Mouse (Mus musculus): ENCODE data around the gene Oma1. TPM values are rescaled to one million over a fixed set of nuclear protein-coding genes. Genes with fewer than 3 reads are reported as not detected.

The Oma1 gene
- polyA plus RNA-seq, 1 experiment from 2014 or later: 15.1 TPM

- Histone ChIP-seq H3K4me2 (peak overlapping the region; percentile 51), H3K27me3 (ENCODE audit: control insufficient read depth, insufficient read depth, low read length) (no peaks in the 10 kb centered on the region), H3K9me3 (ENCODE audit: control insufficient read depth, low read length) (no peaks in the 10 kb centered on the region), H3K36me3 (ENCODE audit: control insufficient read depth, insufficient read depth, low read length) (no peaks in the 10 kb centered on the region), H3K9ac (ENCODE audit: low read length) (peak overlapping the region; percentile 79; the same call in 1 of the 2 replicates), H3K4me3 (ENCODE audit: low read depth, low read length) (peak overlapping the region; percentile 60), H3K4me1 (ENCODE audit: control insufficient read depth, insufficient read depth, low read length) (peaks cover 6% of the 10 kb centered on the region; the same call in 1 of the 2 replicates), H3K27ac (ENCODE audit: low read depth, low read length) (no peak overlapping the region)
- ATAC-seq (ENCODE audit: low FRiP score): no peak
- no peak for DNase-seq (ENCODE audit: low spot score, missing footprints)
- 39% methylated on average over 3 of the region's 3 CpGs for WGBS
Observed at GRCm38 (mm10) chr4:103314526-103314910, 906 bp downstream of the Oma1 start.

- Histone ChIP-seq H3K9ac (ENCODE audit: low read length) (no peak overlapping the region), H3K4me2 (no peak overlapping the region), H3K27me3 (ENCODE audit: control insufficient read depth, insufficient read depth, low read length) (no peaks in the 10 kb centered on the region), H3K27ac (ENCODE audit: low read depth, low read length) (no peak overlapping the region), H3K4me3 (ENCODE audit: low read depth, low read length) (no peak overlapping the region), H3K9me3 (ENCODE audit: control insufficient read depth, low read length) (no peaks in the 10 kb centered on the region), H3K36me3 (ENCODE audit: control insufficient read depth, insufficient read depth, low read length) (no peaks in the 10 kb centered on the region), H3K4me1 (ENCODE audit: control insufficient read depth, insufficient read depth, low read length) (peaks cover 6% of the 10 kb centered on the region; the same call in 1 of the 2 replicates)
- DNase-seq (ENCODE audit: low spot score, missing footprints): no peak
- WGBS: 96% methylated on average over 4 of the region's 4 CpGs
- no peak for ATAC-seq (ENCODE audit: low FRiP score)
Observed at GRCm38 (mm10) chr4:103315861-103316260, 2.2 kb downstream of the Oma1 start.

GRCm38 (mm10) chr4:103321461-103321860 is 7.8 kb downstream of the Oma1 start:
- Histone ChIP-seq H3K4me2 (no peak overlapping the region), H3K9ac (ENCODE audit: low read length) (no peak overlapping the region), H3K4me3 (ENCODE audit: low read depth, low read length) (no peak overlapping the region), H3K27ac (ENCODE audit: low read depth, low read length) (no peak overlapping the region), H3K9me3 (ENCODE audit: control insufficient read depth, low read length) (no peaks in the 10 kb centered on the region), H3K36me3 (ENCODE audit: control insufficient read depth, insufficient read depth, low read length) (no peaks in the 10 kb centered on the region), H3K4me1 (ENCODE audit: control insufficient read depth, insufficient read depth, low read length) (no peaks in the 10 kb centered on the region), H3K27me3 (ENCODE audit: control insufficient read depth, insufficient read depth, low read length) (no peaks in the 10 kb centered on the region)
- WGBS: 87% methylated on average over 6 of the region's 6 CpGs
- DNase-seq (ENCODE audit: low spot score, missing footprints) (no peak), ATAC-seq (ENCODE audit: low FRiP score) (no peak)

GRCm38 (mm10) chr4:103324688-103325451 is 11.3 kb downstream of the Oma1 start:
- WGBS: 48% methylated on average over 17 of the region's 17 CpGs
- no peaks in the 10 kb centered on the region for H3K4me1 ChIP-seq (ENCODE audit: control insufficient read depth, insufficient read depth, low read length)
- H3K27me3 ChIP-seq (ENCODE audit: control insufficient read depth, insufficient read depth, low read length): no peaks in the 10 kb centered on the region
- ATAC-seq (ENCODE audit: low FRiP score): peak; percentile 90
- H3K27ac ChIP-seq (ENCODE audit: low read depth, low read length): peak overlapping the region; percentile 37; the same call in 1 of the 2 replicates
- H3K4me3 ChIP-seq (ENCODE audit: low read depth, low read length): no peak overlapping the region
- peak overlapping the region; percentile 2; the same call in 1 of the 2 replicates for H3K4me2 ChIP-seq
- H3K36me3 ChIP-seq (ENCODE audit: control insufficient read depth, insufficient read depth, low read length): no peaks in the 10 kb centered on the region
- no peak overlapping the region for H3K9ac ChIP-seq (ENCODE audit: low read length)
- H3K9me3 ChIP-seq (ENCODE audit: control insufficient read depth, low read length): no peaks in the 10 kb centered on the region
- DNase-seq (ENCODE audit: low spot score, missing footprints): peak; percentile 84

- no peak overlapping the region for H3K4me3 ChIP-seq (ENCODE audit: low read depth, low read length)
- WGBS: 76% methylated on average over 3 of the region's 3 CpGs
- no peak for DNase-seq (ENCODE audit: low spot score, missing footprints)
- H3K4me2 ChIP-seq: no peak overlapping the region
- H3K9me3 ChIP-seq (ENCODE audit: control insufficient read depth, low read length): no peaks in the 10 kb centered on the region
- no peaks in the 10 kb centered on the region for H3K27me3 ChIP-seq (ENCODE audit: control insufficient read depth, insufficient read depth, low read length)
- H3K9ac ChIP-seq (ENCODE audit: low read length): no peak overlapping the region
- H3K4me1 ChIP-seq (ENCODE audit: control insufficient read depth, insufficient read depth, low read length): no peaks in the 10 kb centered on the region
- no peak for ATAC-seq (ENCODE audit: low FRiP score)
- no peaks in the 10 kb centered on the region for H3K36me3 ChIP-seq (ENCODE audit: control insufficient read depth, insufficient read depth, low read length)
- H3K27ac ChIP-seq (ENCODE audit: low read depth, low read length): no peak overlapping the region
Observed at GRCm38 (mm10) chr4:103326994-103327393, 13.4 kb downstream of the Oma1 start.

- no peaks in the 10 kb centered on the region for H3K4me1 ChIP-seq (ENCODE audit: control insufficient read depth, insufficient read depth, low read length)
- no peaks in the 10 kb centered on the region for H3K27me3 ChIP-seq (ENCODE audit: control insufficient read depth, insufficient read depth, low read length)
- WGBS: 77% methylated on average over 6 of the region's 6 CpGs
- no peaks in the 10 kb centered on the region for H3K9me3 ChIP-seq (ENCODE audit: control insufficient read depth, low read length)
- no peak overlapping the region for H3K27ac ChIP-seq (ENCODE audit: low read depth, low read length)
- H3K9ac ChIP-seq (ENCODE audit: low read length): no peak overlapping the region
- H3K4me2 ChIP-seq: no peak overlapping the region
- H3K36me3 ChIP-seq (ENCODE audit: control insufficient read depth, insufficient read depth, low read length): no peaks in the 10 kb centered on the region
- DNase-seq (ENCODE audit: low spot score, missing footprints) (no peak), ATAC-seq (ENCODE audit: low FRiP score) (no peak)
- no peak overlapping the region for H3K4me3 ChIP-seq (ENCODE audit: low read depth, low read length)
Observed at GRCm38 (mm10) chr4:103329348-103329747, 15.7 kb downstream of the Oma1 start.

- WGBS: 89% methylated on average over 5 of the region's 5 CpGs
- DNase-seq (ENCODE audit: low spot score, missing footprints): no peak
- no peak overlapping the region for H3K4me3 ChIP-seq (ENCODE audit: low read depth, low read length)
- no peaks in the 10 kb centered on the region for H3K4me1 ChIP-seq (ENCODE audit: control insufficient read depth, insufficient read depth, low read length)
- H3K27ac ChIP-seq (ENCODE audit: low read depth, low read length): no peak overlapping the region
- no peaks in the 10 kb centered on the region for H3K9me3 ChIP-seq (ENCODE audit: control insufficient read depth, low read length)
- no peak overlapping the region for H3K9ac ChIP-seq (ENCODE audit: low read length)
- H3K4me2 ChIP-seq: no peak overlapping the region
- H3K27me3 ChIP-seq (ENCODE audit: control insufficient read depth, insufficient read depth, low read length): no peaks in the 10 kb centered on the region
- no peak for ATAC-seq (ENCODE audit: low FRiP score)
- H3K36me3 ChIP-seq (ENCODE audit: control insufficient read depth, insufficient read depth, low read length): no peaks in the 10 kb centered on the region
Observed at GRCm38 (mm10) chr4:103335134-103335533, 21.5 kb downstream of the Oma1 start.

- ATAC-seq (ENCODE audit: low FRiP score): no peak
- 58% methylated on average over 1 of the region's 1 CpGs for WGBS
- H3K36me3 ChIP-seq (ENCODE audit: control insufficient read depth, insufficient read depth, low read length): no peaks in the 10 kb centered on the region
- no peaks in the 10 kb centered on the region for H3K4me1 ChIP-seq (ENCODE audit: control insufficient read depth, insufficient read depth, low read length)
- no peaks in the 10 kb centered on the region for H3K9me3 ChIP-seq (ENCODE audit: control insufficient read depth, low read length)
- H3K4me2 ChIP-seq: no peak overlapping the region
- no peak for DNase-seq (ENCODE audit: low spot score, missing footprints)
- no peak overlapping the region for H3K27ac ChIP-seq (ENCODE audit: low read depth, low read length)
- no peak overlapping the region for H3K4me3 ChIP-seq (ENCODE audit: low read depth, low read length)
- H3K27me3 ChIP-seq (ENCODE audit: control insufficient read depth, insufficient read depth, low read length): no peaks in the 10 kb centered on the region
- H3K9ac ChIP-seq (ENCODE audit: low read length): no peak overlapping the region
Observed at GRCm38 (mm10) chr4:103340726-103341125, 27.1 kb downstream of the Oma1 start.

GRCm38 (mm10) chr4:103341620-103342019 is 28.0 kb downstream of the Oma1 start:
- DNase-seq (ENCODE audit: low spot score, missing footprints) (no peak), ATAC-seq (ENCODE audit: low FRiP score) (no peak)
- WGBS: 80% methylated on average over 4 of the region's 4 CpGs
- no peak overlapping the region for H3K4me3 ChIP-seq (ENCODE audit: low read depth, low read length)
- no peak overlapping the region for H3K4me2 ChIP-seq
- no peaks in the 10 kb centered on the region for H3K36me3 ChIP-seq (ENCODE audit: control insufficient read depth, insufficient read depth, low read length)
- no peaks in the 10 kb centered on the region for H3K9me3 ChIP-seq (ENCODE audit: control insufficient read depth, low read length)
- H3K4me1 ChIP-seq (ENCODE audit: control insufficient read depth, insufficient read depth, low read length): no peaks in the 10 kb centered on the region
- H3K9ac ChIP-seq (ENCODE audit: low read length): no peak overlapping the region
- H3K27ac ChIP-seq (ENCODE audit: low read depth, low read length): no peak overlapping the region
- no peaks in the 10 kb centered on the region for H3K27me3 ChIP-seq (ENCODE audit: control insufficient read depth, insufficient read depth, low read length)
